Mouse (Mus musculus) heart, postnatal 0 days (tissue): ENCODE data around the gene Strn3.

Experiments
- CTCF ChIP-seq: IDR thresholded peaks from 2 replicates; pipeline ENCODE4 v1.5.1; 2016; ENCODE audit warnings: antibody characterized with exemption, control low read depth, low read depth
- EP300 ChIP-seq: IDR thresholded peaks from 2 replicates; pipeline ENCODE4 v1.6.1; 2016; ENCODE audit warnings: antibody characterized with exemption, low read depth

GRCm38 (mm10) chr12:51593229-51594029, 98.3 kb downstream of the Strn3 start, which contains the start of gene Coch:
- TF ChIP-seq CTCF (0 out of 2 replicates have a peak, but pooled peaks have one; percentile 1), EP300 (no peak)
